Mouse (Mus musculus) kidney, postnatal 0 days (tissue): ENCODE measurements around the gene Clrn1. TPM values are rescaled to one million over a fixed set of nuclear protein-coding genes. Genes with fewer than 3 reads are reported as not detected.

Experiments
- ATAC-seq: fragments of 200-750 bp; cut with Nextera tagmentation; replicated peaks from 2 replicates; pipeline ENCODE4 v1.8.0; 2017; ENCODE audit warnings: low read depth, moderate number of reproducible peaks, moderate TSS enrichment, moderate library complexity; ENCODE audit not compliant: low FRiP score
- DNase-seq: peaks from one replicate; pipeline ENCODE4 v3.0.0-alpha.2; 2016; ENCODE audit warnings: low spot score
- H3K27ac ChIP-seq: fragments of 300-500 bp; sonication (generic); 2 replicates; pipeline ENCODE4 v1.5.1; 2014; ENCODE audit warnings: mild to moderate bottlenecking
- H3K27me3 ChIP-seq: fragments of 300-500 bp; sonication (generic); 2 replicates; pipeline ENCODE4 v1.6.1; 2014; ENCODE audit warnings: low read length, mixed read lengths; ENCODE audit not compliant: insufficient read depth
- H3K36me3 ChIP-seq: fragments of 300-500 bp; sonication (generic); 2 replicates; pipeline ENCODE4 v1.6.1; 2014; ENCODE audit warnings: low read length, mixed read lengths; ENCODE audit not compliant: insufficient read depth
- H3K4me1 ChIP-seq: fragments of 300-500 bp; sonication (generic); replicated peaks from 2 replicates; pipeline ENCODE4 v1.6.1; 2014; ENCODE audit warnings: antibody characterized with exemption, low read length, mixed read lengths; ENCODE audit not compliant: insufficient read depth
- H3K4me2 ChIP-seq: fragments of 300-500 bp; sonication (generic); 2 replicates; pipeline ENCODE4 v1.6.1; 2014; ENCODE audit warnings: mild to moderate bottlenecking, low read length, moderate library complexity, mixed read lengths
- H3K4me3 ChIP-seq: fragments of 300-500 bp; sonication (generic); replicated peaks from 2 replicates; pipeline ENCODE4 v1.5.1; 2014; ENCODE audit warnings: low read depth, low read length
- H3K9ac ChIP-seq: fragments of 300-500 bp; sonication (generic); 2 replicates; pipeline ENCODE4 v1.6.1; 2014; ENCODE audit warnings: low read depth, low read length
- H3K9me3 ChIP-seq: fragments of 300-500 bp; sonication (generic); replicated peaks from 2 replicates; pipeline ENCODE4 v1.6.1; 2016; ENCODE audit warnings: low read length, inconsistent platforms, mixed read lengths
- CTCF ChIP-seq: IDR thresholded peaks from 2 replicates; pipeline ENCODE4 v1.5.1; 2016; ENCODE audit warnings: antibody characterized with exemption, low read depth, mild to moderate bottlenecking, moderate library complexity
- WGBS: fragments of 180-500 bp; shearing (Covaris S2); extraction: QIAGEN DNeasy Blood & Tissue Kit; methylation state at CpG from one replicate; pipeline ENCODE4 v1.1.7; 2014; 5-methylcytosine and 5-hydroxymethylcytosine counted together
- polyA plus RNA-seq: library from polyadenylated mRNA; unstranded; fragments of >200 nt; fragmentation: Nextera tagmentation; extraction: Ambion mirVana; gene quantifications from 2 replicates; pipeline ENCODE4 v1.2.1, GENCODE M21; 2015

Gene Clrn1
- polyA plus RNA-seq, 1 experiment from 2014 or later: 1.1 TPM

- no peaks in the 10 kb centered on the region for H3K4me1 ChIP-seq
- no peak overlapping the region for H3K4me2 ChIP-seq
- no peak for DNase-seq
- no peak for TF ChIP-seq CTCF
- H3K36me3 ChIP-seq: no peaks in the 10 kb centered on the region
- no peaks in the 10 kb centered on the region for H3K27me3 ChIP-seq
- no peaks in the 10 kb centered on the region for H3K9me3 ChIP-seq
- H3K4me3 ChIP-seq: no peak overlapping the region
- H3K27ac ChIP-seq: no peak overlapping the region
- ATAC-seq: no peak
- 27% methylated on average over 4 of the region's 4 CpGs for whole genome bisulfite sequencing
- H3K9ac ChIP-seq: no peak overlapping the region
These were observed 58.9 kb downstream of the Clrn1 start for GRCm38 (mm10) chr3:58826266-58826665.

- Histone ChIP-seq H3K27me3 (no peaks in the 10 kb centered on the region), H3K9me3 (no peaks in the 10 kb centered on the region), H3K4me3 (no peak within 1 kb of the TSS), H3K36me3 (no peaks in the 10 kb centered on the region), H3K4me2 (no peak within 1 kb of the TSS), H3K9ac (no peak within 1 kb of the TSS), H3K4me1 (no peaks in the 10 kb centered on the region), H3K27ac (no peak within 1 kb of the TSS)
- DNase-seq (no peak), ATAC-seq (no peak)
- WGBS: 59% methylated on average over 4 of the region's 4 CpGs
- TF ChIP-seq CTCF: no peak
These were observed 62.9 kb downstream of the Clrn1 start, which contains the start of gene Mindy4b-ps for GRCm38 (mm10) chr3:58822211-58822610. Gene Mindy4b-ps (minus strand): TSS chr3:58822311.

DNA sequence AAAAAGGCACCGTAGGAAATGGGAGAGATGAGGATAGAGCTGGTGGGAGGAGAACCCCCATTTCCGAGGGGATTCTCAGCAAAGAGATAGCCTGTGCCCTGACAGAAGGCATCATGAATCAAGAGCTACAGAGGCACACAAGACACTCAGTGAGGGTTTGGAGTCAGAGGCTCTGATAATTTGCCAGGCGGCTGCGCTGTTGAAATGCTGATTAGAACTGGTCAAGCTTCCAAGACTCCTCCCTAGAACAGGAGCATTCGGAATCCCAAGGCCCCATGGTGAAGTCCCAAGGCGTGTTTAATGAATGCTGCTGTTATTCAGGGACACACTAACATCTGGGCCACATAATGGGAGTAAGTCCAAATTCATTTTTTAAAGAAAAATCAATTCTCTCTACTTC lies 67.8 kb downstream of the Clrn1 start:
- no peak overlapping the region for H3K4me3 ChIP-seq
- no peak for TF ChIP-seq CTCF
- H3K27me3 ChIP-seq: no peaks in the 10 kb centered on the region
- no peak overlapping the region for H3K4me2 ChIP-seq
- ATAC-seq (no peak), DNase-seq (no peak)
- H3K4me1 ChIP-seq: no peaks in the 10 kb centered on the region
- H3K9ac ChIP-seq: no peak overlapping the region
- H3K9me3 ChIP-seq: no peaks in the 10 kb centered on the region
- no peak overlapping the region for H3K27ac ChIP-seq
- WGBS: 46% methylated on average over 6 of the region's 6 CpGs
- H3K36me3 ChIP-seq: no peaks in the 10 kb centered on the region

- Histone ChIP-seq H3K9me3 (no peaks in the 10 kb centered on the region), H3K9ac (no peak overlapping the region), H3K27me3 (no peaks in the 10 kb centered on the region), H3K4me3 (no peak overlapping the region), H3K27ac (no peak overlapping the region), H3K36me3 (no peaks in the 10 kb centered on the region), H3K4me1 (no peaks in the 10 kb centered on the region), H3K4me2 (no peak overlapping the region)
- WGBS: 88% methylated on average over 3 of the region's 3 CpGs
- no peak for TF ChIP-seq CTCF
- DNase-seq (no peak), ATAC-seq (no peak)
These were observed 70.9 kb downstream of the Clrn1 start for GRCm38 (mm10) chr3:58814191-58814590.

DNA sequence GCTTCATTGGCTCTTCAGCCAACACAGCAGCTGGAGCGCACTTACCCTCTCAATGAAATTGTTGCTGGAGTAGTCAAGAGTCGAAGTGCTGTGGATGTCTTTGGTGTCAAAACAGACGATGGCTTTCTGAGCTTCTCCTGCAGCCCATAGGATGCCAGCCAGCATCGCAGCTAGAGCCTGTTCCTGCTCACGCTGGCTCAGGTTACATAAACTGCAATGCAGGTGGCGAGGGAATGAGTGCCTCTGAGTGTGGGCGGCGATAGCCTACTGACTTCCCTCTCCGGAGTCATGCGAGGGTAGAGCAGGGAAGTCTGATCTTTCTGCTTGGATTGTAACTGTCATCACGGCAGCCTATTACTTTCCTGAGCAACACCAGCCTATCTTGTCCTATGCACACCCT lies 74.8 kb downstream of the Clrn1 start:
- WGBS: 23% methylated on average over 11 of the region's 11 CpGs
- H3K4me2 ChIP-seq: no peak overlapping the region

DNA sequence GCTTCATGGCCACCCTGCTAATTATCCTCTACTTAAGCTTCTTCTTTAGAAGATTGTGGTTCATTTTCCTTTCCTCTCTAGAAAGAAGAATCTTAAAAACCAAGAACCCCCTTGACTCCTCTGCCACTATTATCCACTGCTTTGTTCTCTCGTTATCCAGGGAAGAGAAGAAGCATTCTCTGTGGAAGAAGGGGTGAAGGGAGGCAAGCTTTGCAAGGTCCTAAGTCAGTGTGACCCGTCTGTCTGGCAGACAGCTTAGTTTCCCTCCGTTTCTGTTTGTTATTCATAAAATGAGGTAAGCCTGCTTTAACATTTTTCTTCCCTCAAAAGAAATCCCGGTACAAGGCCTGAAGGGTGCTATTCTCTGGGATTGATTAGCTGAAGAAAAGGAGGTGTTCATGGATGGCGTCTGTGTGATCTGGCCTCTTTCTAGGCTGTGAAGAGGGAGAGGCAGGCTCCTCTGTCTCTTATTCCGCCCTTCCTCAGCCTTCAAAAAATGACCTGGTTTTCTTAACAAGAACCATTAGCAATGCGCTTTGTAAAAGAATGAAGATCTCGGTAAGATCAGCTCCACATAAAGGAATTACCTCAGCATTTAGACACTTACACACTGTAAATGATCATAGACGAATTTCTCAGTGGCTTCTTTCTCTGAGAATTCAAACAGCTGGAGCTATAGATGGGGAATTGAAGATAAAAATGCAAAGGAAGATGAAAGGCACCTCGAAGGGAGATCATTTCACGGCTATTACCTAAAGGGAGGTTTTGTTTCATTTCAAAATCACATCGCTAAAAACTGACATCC lies 75.8 kb downstream of the Clrn1 start:
- no peak overlapping the region for H3K4me2 ChIP-seq
- WGBS: 62% methylated on average over 12 of the region's 12 CpGs
- TF ChIP-seq CTCF: no peak
- H3K36me3 ChIP-seq: no peaks in the 10 kb centered on the region
- no peak overlapping the region for H3K27ac ChIP-seq
- H3K9me3 ChIP-seq: no peaks in the 10 kb centered on the region
- no peak for DNase-seq
- H3K9ac ChIP-seq: no peak overlapping the region
- no peak for ATAC-seq
- no peaks in the 10 kb centered on the region for H3K4me1 ChIP-seq
- no peak overlapping the region for H3K4me3 ChIP-seq
- H3K27me3 ChIP-seq: no peaks in the 10 kb centered on the region

More for the DNA sequence above, 74.8 kb downstream of the Clrn1 start:
- Histone ChIP-seq H3K36me3 (no peaks in the 10 kb centered on the region), H3K27me3 (no peaks in the 10 kb centered on the region), H3K9ac (0 out of 2 replicates have a peak overlapping the region, but pooled peaks have one; percentile 13), H3K27ac (no peak overlapping the region), H3K4me1 (no peaks in the 10 kb centered on the region), H3K4me3 (no peak overlapping the region), H3K9me3 (no peaks in the 10 kb centered on the region)
- peak; percentile 10 for DNase-seq
- TF ChIP-seq CTCF: no peak
- no peak for ATAC-seq
